Mouse (Mus musculus) fibroblast of lung, adult 2 months (primary cell): Measurements from ENCODE around the gene Gpr176.

Experiments
- DNase-seq: peaks from one replicate; pipeline ENCODE4 v3.0.0-alpha.2; 2011; ENCODE audit warnings: low read depth

The Gpr176 gene

DNA sequence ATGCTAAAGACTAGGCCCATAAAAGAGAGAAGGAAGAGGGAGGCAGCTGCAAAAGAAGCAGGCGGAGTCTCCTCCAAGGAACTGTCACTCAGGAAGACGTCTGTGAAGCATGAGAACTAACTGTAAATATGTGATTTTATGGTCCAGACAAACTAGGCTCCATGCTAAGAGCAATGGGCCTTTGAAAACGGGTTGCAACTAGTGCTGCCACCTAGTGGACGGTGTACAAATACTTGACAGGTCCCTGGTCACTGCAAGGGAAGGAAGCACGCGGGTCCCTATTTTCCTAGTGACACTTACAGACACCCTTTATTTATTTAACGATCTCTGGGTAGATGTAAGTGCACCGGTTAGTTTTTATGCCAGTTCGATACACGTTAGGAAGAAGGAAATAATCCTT lies 127.3 kb downstream of the Gpr176 start:
- no peak for DNase-seq

DNA sequence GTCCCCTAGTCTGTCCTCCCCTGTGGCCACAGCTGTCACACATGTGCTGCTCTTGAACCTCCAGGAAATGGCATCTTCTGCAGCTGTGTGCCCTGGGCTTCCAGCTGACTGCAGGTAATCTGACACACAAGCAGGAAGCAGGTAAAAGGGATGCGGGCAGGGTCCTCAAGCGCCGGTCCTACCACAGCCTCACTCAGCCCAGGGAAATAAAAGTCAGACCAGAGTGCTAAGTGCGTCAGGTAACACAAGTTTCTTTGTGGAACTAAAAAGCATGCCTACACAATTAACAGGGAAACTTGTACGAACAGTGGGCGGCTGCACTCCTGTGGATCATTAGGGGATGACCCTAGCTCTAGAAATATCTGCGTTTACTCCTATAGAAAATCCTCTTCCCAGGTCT lies 137.0 kb downstream of the Gpr176 start:
- no peak for DNase-seq

DNA sequence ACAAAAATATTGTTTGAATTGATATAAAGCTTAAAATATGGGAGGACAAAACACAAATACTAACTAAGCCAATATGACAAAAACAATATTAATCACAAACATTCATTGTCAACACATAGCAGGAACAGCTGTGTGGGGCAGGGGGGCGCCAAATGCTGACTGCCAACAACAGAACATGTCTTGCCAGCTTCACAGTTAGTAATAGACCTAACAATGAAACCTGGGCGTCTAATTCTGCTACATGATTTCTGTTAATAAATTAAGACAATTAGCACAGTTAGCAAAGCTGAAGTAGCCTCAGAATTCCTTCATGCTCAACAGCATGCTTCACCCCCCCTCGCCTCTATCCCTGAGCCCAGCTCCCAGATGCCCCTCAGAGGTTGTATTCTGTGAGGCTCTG lies 137.6 kb downstream of the Gpr176 start:
- no peak for DNase-seq

DNA sequence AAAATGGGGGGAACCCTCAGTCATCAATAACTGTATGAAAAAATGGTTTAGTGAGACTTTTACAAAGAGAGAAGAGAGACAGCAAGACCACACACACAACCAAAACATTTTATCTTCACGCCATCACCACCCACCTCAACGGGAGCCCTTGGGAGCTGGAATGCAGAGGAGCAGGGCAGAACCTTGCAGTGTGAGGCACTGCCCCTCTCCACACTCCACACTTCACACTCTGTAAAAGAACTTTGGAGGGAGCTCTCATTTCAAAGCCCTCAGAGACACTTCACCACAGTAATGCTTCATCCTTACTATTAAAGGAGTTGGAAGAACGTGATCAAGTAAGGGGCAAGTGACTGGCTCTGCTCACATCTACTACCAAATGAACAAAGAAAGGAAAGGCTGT lies 142.7 kb downstream of the Gpr176 start:
- no peak for DNase-seq

DNA sequence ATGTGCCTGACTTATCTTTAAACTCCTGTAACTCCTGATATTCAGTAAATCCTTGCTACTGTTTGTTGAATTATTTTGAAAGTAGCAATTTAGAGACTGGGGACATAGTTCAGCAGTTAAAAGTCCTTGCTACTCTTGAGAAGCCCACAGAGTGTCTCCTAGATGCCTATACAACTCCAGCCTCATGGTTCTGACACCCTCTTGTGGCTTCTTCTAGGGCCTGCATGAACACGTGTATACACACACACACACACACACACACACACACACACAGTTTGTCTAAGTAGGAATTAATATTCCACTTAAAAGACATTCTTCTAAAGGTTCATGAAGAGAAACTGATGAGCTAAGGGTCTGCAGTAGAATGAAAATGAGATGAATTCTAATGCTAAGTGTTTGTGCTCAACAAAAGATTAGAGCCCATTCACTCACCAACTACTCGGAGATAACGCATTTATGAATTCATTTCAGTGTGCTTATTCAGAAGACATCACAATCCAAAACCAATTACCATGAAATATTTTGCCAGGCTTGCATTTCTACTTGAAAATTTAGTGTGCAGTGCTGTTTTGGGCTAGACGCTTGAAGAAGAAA lies 144.6 kb downstream of the Gpr176 start:
- DNase-seq, result no peak
